Mouse (Mus musculus) hindbrain, embryonic 10.5 days (tissue): ENCODE data around the gene 1110051M20Rik. TPM values are rescaled to one million over a fixed set of nuclear protein-coding genes. Genes with fewer than 3 reads are reported as not detected.

Experiments
- DNase-seq: peaks from one replicate; pipeline ENCODE4 v3.0.0-alpha.2; 2017; ENCODE audit warnings: low spot score
- H3K27ac ChIP-seq: fragments of 300-500 bp; sonication (generic); 2 replicates; pipeline ENCODE4 v1.5.1; 2016; ENCODE audit warnings: mild to moderate bottlenecking, moderate library complexity
- H3K27me3 ChIP-seq: fragments of 300-500 bp; sonication (generic); 2 replicates; pipeline ENCODE4 v1.6.1; 2016; ENCODE audit warnings: mild to moderate bottlenecking; ENCODE audit not compliant: poor library complexity, insufficient read depth, severe bottlenecking
- H3K36me3 ChIP-seq: fragments of 300-500 bp; sonication (generic); 2 replicates; pipeline ENCODE4 v1.6.1; 2016; ENCODE audit warnings: mild to moderate bottlenecking, moderate library complexity
- H3K4me1 ChIP-seq: fragments of 300-500 bp; sonication (generic); replicated peaks from 2 replicates; pipeline ENCODE4 v1.6.1; 2016; ENCODE audit warnings: mild to moderate bottlenecking
- H3K4me3 ChIP-seq: fragments of 300-500 bp; sonication (generic); 2 replicates; pipeline ENCODE4 v1.5.1; 2016; ENCODE audit warnings: mild to moderate bottlenecking, moderate library complexity
- H3K9me3 ChIP-seq: fragments of 300-500 bp; sonication (generic); 2 replicates; pipeline ENCODE4 v1.6.1; 2016; ENCODE audit warnings: mild to moderate bottlenecking, moderate library complexity
- WGBS: fragments of 180-500 bp; shearing (Covaris S2); methylation state at CpG from one replicate; pipeline ENCODE4 v1.1.7; 2016; 5-methylcytosine and 5-hydroxymethylcytosine counted together
- polyA plus RNA-seq: library from polyadenylated mRNA; unstranded; fragments of >200 nt; fragmentation: Nextera tagmentation; extraction: Ambion mirVana; gene quantifications from 2 replicates; pipeline ENCODE4 v1.2.1, GENCODE M21; 2016

Gene 1110051M20Rik
- polyA plus RNA-seq, 1 experiment from 2014 or later = 96.7 TPM

DNA sequence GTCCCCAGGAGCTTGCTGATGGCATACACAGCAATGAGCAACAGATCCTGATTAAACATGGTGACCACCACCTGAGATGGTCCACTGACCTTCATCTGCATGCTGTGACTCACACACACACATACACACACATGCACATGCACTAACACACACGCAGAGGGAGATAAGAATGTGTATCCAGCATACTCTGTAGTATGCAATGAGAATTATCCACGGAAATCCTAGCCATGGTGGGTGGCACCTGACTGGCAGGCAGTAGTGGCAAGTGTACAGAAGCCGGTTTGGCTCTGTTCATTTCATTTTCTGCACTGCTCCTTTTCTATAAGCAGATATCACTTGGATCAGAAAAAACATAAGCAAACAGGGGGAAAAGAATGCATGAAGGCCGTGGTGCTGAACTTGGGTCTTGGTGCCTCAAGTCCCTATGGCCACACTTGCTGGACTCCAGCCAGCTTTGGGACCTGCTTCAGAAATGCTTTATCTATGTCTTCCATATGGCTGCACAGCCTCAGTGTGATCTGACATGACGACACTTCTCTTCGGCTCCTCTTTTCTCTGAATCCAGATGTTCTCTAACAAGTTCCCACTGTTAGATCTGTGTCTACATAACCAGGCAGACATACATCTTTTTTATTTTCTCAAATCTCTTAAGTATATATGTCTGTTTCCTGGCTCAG is 89.6 kb downstream of the 1110051M20Rik start:
- H3K27me3 ChIP-seq = no peaks in the 10 kb centered on the region
- H3K4me1 ChIP-seq = no peaks in the 10 kb centered on the region
- no peaks in the 10 kb centered on the region for H3K9me3 ChIP-seq
- DNase-seq = no peak
- no peak overlapping the region for H3K4me3 ChIP-seq
- WGBS = 83% methylated on average over 6 of the region's 6 CpGs
- no peaks in the 10 kb centered on the region for H3K36me3 ChIP-seq
- no peak overlapping the region for H3K27ac ChIP-seq

DNA sequence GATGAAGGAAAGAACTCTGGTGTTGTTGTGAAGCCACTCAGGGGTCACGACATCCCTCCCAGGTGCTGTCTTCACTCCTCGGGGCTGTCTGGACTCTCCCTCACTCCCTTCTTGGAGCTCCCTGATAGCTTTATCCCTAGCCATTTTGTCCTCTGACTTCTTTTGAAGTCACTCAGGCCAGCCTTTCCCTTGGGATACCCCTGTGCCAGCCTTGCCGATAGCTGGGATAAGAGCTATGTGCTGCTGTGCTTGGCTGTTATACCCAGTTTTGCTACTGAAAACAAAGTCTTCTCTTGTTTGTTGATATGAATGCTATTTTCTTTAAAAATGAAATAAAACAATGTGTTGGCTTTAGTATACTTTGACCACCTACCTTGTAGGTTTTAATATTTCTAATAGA is 90.7 kb downstream of the 1110051M20Rik start:
- Histone ChIP-seq H3K27ac (no peak overlapping the region), H3K27me3 (no peaks in the 10 kb centered on the region), H3K4me1 (no peaks in the 10 kb centered on the region; the same call in 1 of the 2 replicates), H3K4me3 (no peak overlapping the region), H3K9me3 (no peaks in the 10 kb centered on the region), H3K36me3 (no peaks in the 10 kb centered on the region)
- DNase-seq = no peak
- WGBS = 57% methylated on average over 3 of the region's 3 CpGs

DNA sequence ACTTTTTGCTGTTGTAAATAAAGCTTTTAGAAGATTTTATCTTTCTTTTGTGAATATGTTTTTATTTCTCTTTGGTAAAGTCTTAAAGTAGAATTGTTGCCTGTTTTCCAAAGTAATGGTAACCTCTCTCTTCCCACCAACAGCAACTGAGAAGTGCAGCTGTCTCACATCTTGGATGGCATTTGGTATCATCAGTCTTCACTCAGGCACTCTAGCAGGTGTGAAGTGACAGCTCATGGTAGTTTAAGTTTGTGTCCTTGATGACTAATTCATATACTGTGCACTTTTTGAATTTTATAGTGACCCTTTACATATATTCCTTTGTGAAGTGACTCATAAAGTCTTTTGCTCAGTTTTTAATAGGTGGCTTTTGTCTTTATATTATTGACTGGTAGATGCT is 92.7 kb downstream of the 1110051M20Rik start:
- Histone ChIP-seq H3K4me3 (no peak overlapping the region), H3K9me3 (no peaks in the 10 kb centered on the region), H3K27me3 (no peaks in the 10 kb centered on the region), H3K27ac (no peak overlapping the region), H3K4me1 (no peaks in the 10 kb centered on the region; the same call in 1 of the 2 replicates), H3K36me3 (no peaks in the 10 kb centered on the region)
- DNase-seq = no peak

DNA sequence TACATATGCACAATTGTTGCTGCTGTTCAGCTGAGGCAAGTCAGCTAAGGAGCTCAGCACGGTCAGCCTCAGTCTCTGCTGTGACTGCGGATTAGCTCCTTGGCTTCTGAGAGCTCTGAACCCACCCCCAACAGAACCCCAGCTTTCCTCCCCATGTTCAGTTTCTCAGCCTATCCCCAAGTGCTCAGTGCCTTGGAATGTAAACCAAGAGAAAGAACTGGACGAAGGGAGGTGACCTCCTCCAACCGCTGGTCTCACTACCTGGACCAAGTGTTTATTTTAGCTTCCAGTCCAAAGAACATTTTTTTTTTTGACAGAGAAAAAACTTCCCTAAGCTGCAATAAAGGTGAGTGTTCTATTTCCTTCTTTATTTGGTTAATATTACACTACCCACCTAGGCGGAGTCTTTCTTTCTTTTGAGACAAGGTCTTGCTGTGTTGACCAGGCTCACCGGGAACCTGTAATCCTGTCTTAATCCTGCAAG is 94.5 kb downstream of the 1110051M20Rik start:
- no peaks in the 10 kb centered on the region for H3K27me3 ChIP-seq
- no peaks in the 10 kb centered on the region; the same call in 1 of the 2 replicates for H3K4me1 ChIP-seq
- DNase-seq = no peak
- H3K9me3 ChIP-seq = no peaks in the 10 kb centered on the region
- no peak overlapping the region for H3K27ac ChIP-seq
- no peaks in the 10 kb centered on the region for H3K36me3 ChIP-seq
- 73% methylated on average over 6 of the region's 6 CpGs for WGBS
- H3K4me3 ChIP-seq = no peak overlapping the region

DNA sequence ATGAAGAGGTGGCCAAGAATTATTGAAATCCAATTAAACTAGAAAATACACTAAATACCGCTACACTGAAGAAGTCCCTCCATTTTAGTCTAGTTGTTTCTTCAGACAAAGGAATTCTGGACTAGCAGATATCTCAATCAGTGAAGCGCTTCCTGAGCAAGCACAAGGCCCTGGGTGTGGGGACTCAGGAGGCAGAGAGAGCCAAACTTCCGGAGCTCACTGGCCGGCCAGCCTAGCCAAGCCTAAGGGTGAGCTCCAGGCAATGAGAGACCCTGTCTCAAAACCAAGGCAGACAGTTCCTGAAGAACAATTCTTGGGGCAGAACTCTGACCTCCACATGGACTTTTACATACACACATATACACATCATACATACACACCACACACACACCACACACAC is 95.6 kb downstream of the 1110051M20Rik start:
- Histone ChIP-seq H3K27ac (no peak overlapping the region), H3K36me3 (peaks cover 4% of the 10 kb centered on the region; the same call in 1 of the 2 replicates), H3K9me3 (peaks cover 4% of the 10 kb centered on the region; the same call in 1 of the 2 replicates), H3K27me3 (no peaks in the 10 kb centered on the region), H3K4me1 (no peaks in the 10 kb centered on the region; the same call in 1 of the 2 replicates), H3K4me3 (no peak overlapping the region)
- WGBS = 70% methylated on average over 4 of the region's 4 CpGs
- no peak for DNase-seq

DNA sequence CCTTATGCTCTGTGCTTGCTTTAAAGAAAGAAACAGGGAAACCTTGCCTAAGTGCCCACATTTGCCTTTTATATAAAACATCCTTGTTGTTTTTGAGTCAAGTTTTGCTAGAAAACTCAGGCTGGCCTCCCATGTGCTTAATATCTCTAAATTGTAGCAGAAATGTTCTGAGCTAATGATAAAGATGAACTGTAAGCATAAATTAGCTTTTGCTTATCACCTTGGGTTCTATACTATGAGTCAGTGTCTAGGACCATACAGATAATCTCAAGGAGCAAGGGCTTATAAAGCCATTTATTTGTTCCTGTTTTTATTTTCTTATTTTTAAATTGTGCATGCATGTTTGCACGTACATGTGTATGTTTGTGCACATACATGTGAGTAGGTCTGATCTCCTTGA is 98.9 kb downstream of the 1110051M20Rik start:
- Histone ChIP-seq H3K27me3 (no peaks in the 10 kb centered on the region), H3K4me3 (no peak overlapping the region), H3K27ac (no peak overlapping the region), H3K4me1 (no peaks in the 10 kb centered on the region; the same call in 1 of the 2 replicates), H3K36me3 (peaks cover 9% of the 10 kb centered on the region; the same call in 1 of the 2 replicates), H3K9me3 (peaks cover 4% of the 10 kb centered on the region; the same call in 1 of the 2 replicates)
- DNase-seq = no peak
- WGBS = 95% methylated on average over 1 of the region's 1 CpGs

DNA sequence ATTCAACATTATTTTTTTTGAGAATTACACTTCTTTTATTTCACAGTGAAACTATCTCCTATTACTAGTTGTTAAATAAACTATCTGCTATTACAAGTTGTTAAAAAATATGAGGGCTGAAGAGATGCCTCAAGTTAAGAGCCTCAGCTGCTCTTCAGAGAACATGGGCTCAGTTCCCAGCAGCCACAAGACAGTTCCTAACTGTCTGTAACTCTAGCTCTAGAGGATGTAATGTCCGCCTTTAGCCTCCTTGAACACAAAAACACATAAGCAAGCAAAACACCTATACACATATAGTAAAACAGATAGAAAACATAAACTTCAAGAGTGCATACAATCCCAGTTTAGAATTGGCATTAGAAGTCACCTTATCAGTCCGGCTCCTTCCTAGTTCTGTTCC is 104.9 kb downstream of the 1110051M20Rik start:
- Histone ChIP-seq H3K4me3 (no peak overlapping the region), H3K36me3 (peaks cover 9% of the 10 kb centered on the region; the same call in 1 of the 2 replicates), H3K9me3 (peaks cover 4% of the 10 kb centered on the region; the same call in 1 of the 2 replicates), H3K4me1 (0 out of 2 replicates have a peak, but pooled peaks cover 1% of the 10 kb centered on the region), H3K27me3 (no peaks in the 10 kb centered on the region), H3K27ac (no peak overlapping the region)
- 94% methylated on average over 2 of the region's 2 CpGs for WGBS
- no peak for DNase-seq

DNA sequence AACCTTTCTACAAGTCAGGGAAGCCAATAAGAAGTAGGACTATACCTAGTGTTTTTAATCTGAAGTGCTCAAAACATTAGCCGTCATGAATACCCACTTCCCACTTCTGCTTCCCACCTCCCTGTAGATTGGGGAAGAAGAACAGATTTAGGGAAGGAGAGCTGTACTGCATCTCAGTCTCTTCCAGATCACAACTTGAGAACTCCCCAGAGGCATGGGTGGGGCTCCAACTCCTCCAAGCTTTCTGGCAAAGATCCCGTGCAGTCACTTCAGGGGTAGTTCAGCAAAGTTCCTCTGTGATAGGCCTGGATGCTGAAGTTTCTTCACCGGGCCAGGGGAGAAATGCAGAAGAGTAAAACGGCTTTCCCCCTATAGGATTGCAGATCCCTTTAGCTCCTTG is 109.4 kb downstream of the 1110051M20Rik start:
- H3K9me3 ChIP-seq = no peaks in the 10 kb centered on the region
- no peak overlapping the region for H3K27ac ChIP-seq
- H3K4me1 ChIP-seq = peaks cover 12% of the 10 kb centered on the region
- 79% methylated on average over 4 of the region's 4 CpGs for WGBS
- no peak for DNase-seq
- no peak overlapping the region for H3K4me3 ChIP-seq
- no peaks in the 10 kb centered on the region for H3K27me3 ChIP-seq
- H3K36me3 ChIP-seq = no peaks in the 10 kb centered on the region

DNA sequence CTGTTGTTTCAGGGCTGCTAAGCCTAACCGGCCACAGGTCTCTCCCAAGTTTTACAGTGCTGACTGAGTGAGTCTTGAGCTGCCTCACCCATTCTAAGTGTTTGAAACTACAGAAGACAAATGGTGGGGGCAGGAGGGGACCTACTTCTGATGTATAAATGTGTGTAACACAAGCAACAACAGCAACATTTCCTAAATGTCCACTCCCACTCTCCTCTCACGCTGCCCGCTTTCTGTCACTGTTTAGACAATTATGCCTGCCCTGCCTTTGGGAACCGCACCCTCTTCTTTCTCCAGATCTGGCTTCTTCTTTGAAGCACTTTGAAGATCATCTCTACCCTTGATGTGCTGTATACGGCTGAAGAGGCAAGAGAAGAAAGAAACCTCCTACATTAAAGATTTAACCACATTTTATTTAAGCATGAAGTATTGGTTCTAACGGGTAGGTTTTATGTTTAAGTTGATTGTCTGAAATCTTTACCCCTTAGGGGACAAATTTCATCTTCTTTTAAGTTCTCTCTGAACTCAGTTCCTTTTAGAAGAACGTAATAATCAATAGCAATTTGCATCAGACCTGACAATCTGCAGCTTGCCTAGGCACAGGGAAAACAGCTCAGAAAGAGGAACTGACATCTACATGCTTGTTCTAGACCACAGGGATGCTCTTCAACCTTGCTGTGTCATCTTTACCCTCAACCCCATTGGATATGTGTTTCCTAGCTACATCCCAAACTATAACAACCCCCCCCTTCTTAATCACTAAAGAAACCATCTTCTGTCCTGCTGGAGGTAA is 113.3 kb downstream of the 1110051M20Rik start:
- Histone ChIP-seq H3K9me3 (no peaks in the 10 kb centered on the region), H3K36me3 (no peaks in the 10 kb centered on the region), H3K27ac (no peak overlapping the region), H3K27me3 (no peaks in the 10 kb centered on the region), H3K4me3 (no peak overlapping the region), H3K4me1 (peaks cover 38% of the 10 kb centered on the region)
- no peak for DNase-seq
- WGBS = 84% methylated on average over 7 of the region's 7 CpGs

DNA sequence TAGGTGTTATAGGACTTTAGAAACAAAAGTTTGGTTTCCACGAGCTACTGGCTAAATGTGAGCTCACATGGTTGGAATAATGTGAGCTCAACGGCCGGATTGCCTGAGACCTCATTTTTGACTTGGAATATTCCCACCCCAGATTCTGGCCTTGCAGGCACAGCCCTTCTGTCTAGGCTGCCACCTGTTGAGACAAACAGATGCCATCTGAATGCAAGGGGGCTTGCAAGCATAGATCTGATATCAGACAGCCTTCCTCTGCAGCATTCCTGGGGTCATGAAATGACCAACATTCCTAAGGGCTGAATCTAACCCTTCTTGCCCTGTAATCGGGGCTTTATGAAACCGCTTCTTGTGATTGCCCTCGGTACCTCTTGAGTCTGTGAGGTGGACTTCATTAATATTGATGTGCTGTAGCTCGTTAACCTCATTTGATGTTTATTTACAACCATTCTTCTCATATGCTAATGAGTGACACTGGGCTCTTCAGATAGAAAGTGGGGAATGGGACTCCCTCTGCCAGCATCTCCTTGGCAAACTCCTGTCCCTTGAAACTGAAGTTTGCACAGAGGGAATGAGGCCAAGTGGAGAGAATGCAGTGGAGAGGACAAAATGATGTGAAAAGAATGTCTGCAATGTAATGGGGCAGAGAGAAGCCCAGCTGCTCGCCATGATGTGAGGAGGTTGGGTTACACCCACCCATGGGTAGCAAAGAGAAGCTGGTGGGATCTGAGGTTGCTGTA is 114.3 kb downstream of the 1110051M20Rik start:
- no peak for DNase-seq
- Histone ChIP-seq H3K4me1 (peaks cover 41% of the 10 kb centered on the region), H3K27ac (no peak overlapping the region)

DNA sequence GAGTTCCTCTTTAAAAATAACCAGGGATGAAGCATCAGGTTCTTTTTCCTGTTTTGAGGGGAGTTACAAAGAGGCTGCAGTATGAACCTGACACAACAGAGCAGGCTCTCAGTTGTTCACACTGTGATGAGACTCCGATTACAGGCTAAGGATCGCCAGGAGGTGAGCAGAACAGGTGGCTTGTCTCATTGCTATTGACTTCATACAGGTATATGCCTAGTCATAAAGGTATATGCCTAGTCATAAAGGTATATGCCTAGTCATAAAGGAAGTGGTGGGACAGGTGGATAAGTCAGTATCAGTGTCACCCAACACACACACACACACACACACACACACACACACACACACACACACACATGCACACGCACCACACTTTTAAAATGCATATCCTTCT is 115.8 kb downstream of the 1110051M20Rik start:
- Histone ChIP-seq H3K9me3 (no peaks in the 10 kb centered on the region), H3K4me1 (peaks cover 46% of the 10 kb centered on the region), H3K4me3 (no peak overlapping the region), H3K27me3 (no peaks in the 10 kb centered on the region), H3K27ac (peak overlapping the region; percentile 79), H3K36me3 (no peaks in the 10 kb centered on the region)
- WGBS = 85% methylated on average over 3 of the region's 3 CpGs
- DNase-seq = no peak

More for the DNA sequence above, 114.3 kb downstream of the 1110051M20Rik start:
- H3K9me3 ChIP-seq = no peaks in the 10 kb centered on the region
- H3K4me3 ChIP-seq = no peak overlapping the region
- 77% methylated on average over 8 of the region's 8 CpGs for WGBS
- no peaks in the 10 kb centered on the region for H3K36me3 ChIP-seq
- no peaks in the 10 kb centered on the region for H3K27me3 ChIP-seq

DNA sequence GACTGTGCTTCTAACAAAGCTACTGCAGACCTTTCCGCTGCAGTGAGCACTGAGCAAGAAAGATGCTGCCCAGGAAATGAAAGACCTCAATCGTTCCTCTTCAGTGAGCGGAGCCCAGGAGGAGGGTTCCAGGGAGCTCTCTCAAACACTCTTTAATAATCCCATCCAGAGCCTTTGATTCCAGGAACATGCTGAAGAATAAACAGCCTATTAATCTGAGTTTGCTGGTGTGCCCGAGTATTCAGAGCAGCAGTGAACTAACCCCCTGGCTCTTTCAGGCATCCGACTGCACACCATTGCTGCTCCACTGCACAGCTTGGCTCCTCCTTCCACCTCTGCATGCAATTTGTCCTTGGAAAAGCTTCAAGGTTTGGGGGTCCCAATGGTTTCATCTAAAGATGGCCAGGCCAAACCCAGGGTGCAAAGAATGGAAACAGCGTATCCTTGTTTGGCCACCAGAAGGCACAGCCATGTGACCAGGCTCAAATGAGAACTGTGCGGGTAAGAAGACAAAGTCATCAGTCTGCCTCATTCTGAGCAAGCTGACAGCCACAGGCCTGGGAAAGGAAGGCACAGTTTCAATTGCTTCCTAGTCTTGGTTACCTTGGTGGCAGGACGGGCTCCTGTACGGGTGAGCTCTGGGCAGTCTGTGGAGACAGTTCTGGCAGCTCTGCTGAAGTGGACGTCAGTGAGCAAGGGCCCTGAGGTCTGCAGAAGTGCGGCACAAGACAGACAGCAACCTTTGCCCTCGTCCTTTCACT is 116.4 kb downstream of the 1110051M20Rik start:
- peak overlapping the region; percentile 79 for H3K27ac ChIP-seq
- peak; percentile 15 for DNase-seq
- peaks cover 46% of the 10 kb centered on the region for H3K4me1 ChIP-seq
- no peak overlapping the region for H3K4me3 ChIP-seq
- 42% methylated on average over 12 of the region's 12 CpGs for WGBS
- no peaks in the 10 kb centered on the region for H3K36me3 ChIP-seq
- H3K27me3 ChIP-seq = no peaks in the 10 kb centered on the region
- H3K9me3 ChIP-seq = no peaks in the 10 kb centered on the region
